Mouse (Mus musculus) hindbrain, postnatal 0 days (tissue): ENCODE data around the gene Ifrd2. TPM values are rescaled to one million over a fixed set of nuclear protein-coding genes. Genes with fewer than 3 reads are reported as not detected.
"Not testable (repeated sequence)": the region's sequence is repeated elsewhere in the genome, so short reads cannot be mapped to it uniquely, and the experiment has no call there.

Experiments
- ATAC-seq: fragments of 200-750 bp; cut with Nextera tagmentation; 2 replicates; pipeline ENCODE4 v1.8.0; 2017; ENCODE audit warnings: mild to moderate bottlenecking, moderate TSS enrichment, moderate library complexity
- DNase-seq: peaks from one replicate; pipeline ENCODE4 v3.0.0-alpha.2; 2015; ENCODE audit warnings: low spot score
- H3K27ac ChIP-seq: fragments of 300-500 bp; sonication (generic); 2 replicates; pipeline ENCODE4 v1.5.1; 2014; ENCODE audit warnings: mild to moderate bottlenecking
- H3K27me3 ChIP-seq: fragments of 300-500 bp; sonication (generic); 2 replicates; pipeline ENCODE4 v1.6.1; 2014; ENCODE audit warnings: low read length, mixed read lengths; ENCODE audit not compliant: insufficient read depth
- H3K36me3 ChIP-seq: fragments of 300-500 bp; sonication (generic); 2 replicates; pipeline ENCODE4 v1.6.1; 2014; ENCODE audit warnings: low read length, mixed read lengths; ENCODE audit not compliant: insufficient read depth
- H3K4me1 ChIP-seq: fragments of 300-500 bp; sonication (generic); 2 replicates; pipeline ENCODE4 v1.6.1; 2014; ENCODE audit warnings: antibody characterized with exemption, low read length, mixed read lengths; ENCODE audit not compliant: insufficient read depth
- H3K4me2 ChIP-seq: fragments of 300-500 bp; sonication (generic); 2 replicates; pipeline ENCODE4 v1.6.1; 2014; ENCODE audit warnings: low read depth, mild to moderate bottlenecking, low read length, moderate library complexity, mixed read lengths
- H3K4me3 ChIP-seq: fragments of 300-500 bp; sonication (generic); 2 replicates; pipeline ENCODE4 v1.5.1; 2014; ENCODE audit warnings: low read length
- H3K9ac ChIP-seq: fragments of 300-500 bp; sonication (generic); replicated peaks from 2 replicates; pipeline ENCODE4 v1.6.1; 2014; ENCODE audit warnings: mild to moderate bottlenecking, low read length, moderate library complexity, mixed read lengths
- H3K9me3 ChIP-seq: fragments of 300-500 bp; sonication (generic); 2 replicates; pipeline ENCODE4 v1.6.1; 2016; ENCODE audit warnings: low read length, mixed read lengths
- CTCF ChIP-seq: IDR thresholded peaks from 2 replicates; pipeline ENCODE4 v1.5.1; 2016; ENCODE audit warnings: antibody characterized with exemption, control low read depth, low read depth
- WGBS: fragments of 180-500 bp; shearing (Covaris S2); extraction: QIAGEN DNeasy Blood & Tissue Kit; methylation state at CpG from one replicate; pipeline ENCODE4 v1.1.7; 2014; 5-methylcytosine and 5-hydroxymethylcytosine counted together
- polyA plus RNA-seq: library from polyadenylated mRNA; unstranded; fragments of >200 nt; fragmentation: Nextera tagmentation; extraction: Ambion mirVana; gene quantifications from 2 replicates; pipeline ENCODE4 v1.2.1, GENCODE M21; 2015
- total RNA-seq: library from RNA; depleted of rRNA; stranded (reverse); fragments of >200 nt; gene quantifications from 2 replicates; pipeline ENCODE4 v1.2.3, GENCODE M21; 2014

The Ifrd2 gene
- total and polyA plus RNA-seq, 2 experiments from 2014 or later, result 7.6 to 9.3 TPM

DNA sequence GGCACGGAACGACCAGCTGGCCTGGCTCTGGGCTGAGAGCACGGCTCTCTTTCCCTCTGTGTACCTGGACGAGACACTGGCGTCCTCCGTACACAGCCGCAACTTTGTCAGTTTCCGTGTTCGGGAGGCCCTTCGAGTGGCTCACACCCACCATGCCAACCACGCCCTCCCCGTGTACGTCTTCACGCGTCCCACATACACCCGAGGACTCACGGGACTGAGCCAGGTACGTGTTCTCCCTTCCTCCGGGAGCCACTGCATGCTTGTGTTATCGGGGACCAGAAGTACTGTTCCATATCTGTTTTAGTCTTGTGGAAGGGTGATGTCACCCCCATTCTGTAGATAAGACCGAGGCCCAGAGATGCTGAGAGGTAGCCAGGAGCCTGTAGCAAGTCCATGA lies 16.6 kb upstream of the Ifrd2 start:
- no peak for TF ChIP-seq CTCF
- H3K4me1 ChIP-seq, result peaks cover 21% of the 10 kb centered on the region
- ATAC-seq (no peak), DNase-seq (no peak)
- peak overlapping the region; percentile 82; the same call in 1 of the 2 replicates for H3K4me3 ChIP-seq
- 94% methylated on average over 21 of the region's 21 CpGs for WGBS
- H3K36me3 ChIP-seq, result peaks cover 21% of the 10 kb centered on the region; the same call in 1 of the 2 replicates
- no peak overlapping the region for H3K27ac ChIP-seq
- H3K9ac ChIP-seq, result peak overlapping the region; percentile 17; the same call in 1 of the 2 replicates
- H3K4me2 ChIP-seq, result peak overlapping the region; percentile 83
- no peaks in the 10 kb centered on the region for H3K27me3 ChIP-seq
- no peaks in the 10 kb centered on the region for H3K9me3 ChIP-seq

DNA sequence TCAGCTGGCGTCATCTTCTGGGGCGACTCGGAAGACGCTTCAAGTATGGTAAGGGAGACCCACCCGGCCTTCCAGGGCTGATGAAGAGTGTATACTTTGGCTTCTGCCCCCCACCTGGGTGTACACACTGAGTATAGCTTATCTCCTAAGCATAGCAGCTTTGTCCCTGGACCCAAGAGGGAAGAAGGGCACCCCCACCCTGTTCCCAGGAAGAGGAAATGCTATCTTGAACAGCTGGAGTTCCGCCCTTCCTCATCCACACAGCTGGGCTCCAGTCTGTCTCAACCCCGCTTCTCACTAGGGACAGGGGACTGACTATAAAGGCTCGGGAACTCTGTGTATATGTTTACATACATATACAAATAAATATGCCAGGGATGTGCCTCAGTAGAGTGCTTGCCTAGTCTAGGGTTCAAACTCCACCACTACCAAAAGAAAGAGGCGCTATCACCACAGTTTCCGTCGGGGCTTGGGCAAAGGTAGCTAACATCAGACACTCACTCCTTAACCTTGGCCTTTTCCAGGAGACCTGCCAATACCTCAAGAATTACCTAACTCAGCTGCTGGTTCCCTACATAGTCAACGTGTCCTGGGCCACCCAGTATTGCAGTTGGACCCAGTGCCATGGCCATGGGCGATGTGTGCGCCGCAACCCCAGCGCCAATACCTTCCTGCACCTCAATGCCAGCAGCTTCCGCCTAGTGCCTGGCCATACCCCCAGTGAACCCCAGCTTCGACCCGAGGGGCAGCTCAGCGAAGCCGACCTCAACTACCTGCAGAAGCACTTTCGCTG lies 15.7 kb upstream of the Ifrd2 start:
- no peak for DNase-seq
- Histone ChIP-seq H3K36me3 (peaks cover 21% of the 10 kb centered on the region; the same call in 1 of the 2 replicates), H3K4me2 (0 out of 2 replicates have a peak overlapping the region, but pooled peaks have one; percentile 83), H3K9me3 (no peaks in the 10 kb centered on the region), H3K27me3 (no peaks in the 10 kb centered on the region), H3K27ac (no peak overlapping the region), H3K9ac (0 out of 2 replicates have a peak overlapping the region, but pooled peaks have one; percentile 17), H3K4me3 (no peak overlapping the region), H3K4me1 (peaks cover 21% of the 10 kb centered on the region)
- TF ChIP-seq CTCF, result no peak
- WGBS, result 93% methylated on average over 22 of the region's 22 CpGs
- ATAC-seq, result no peak

DNA sequence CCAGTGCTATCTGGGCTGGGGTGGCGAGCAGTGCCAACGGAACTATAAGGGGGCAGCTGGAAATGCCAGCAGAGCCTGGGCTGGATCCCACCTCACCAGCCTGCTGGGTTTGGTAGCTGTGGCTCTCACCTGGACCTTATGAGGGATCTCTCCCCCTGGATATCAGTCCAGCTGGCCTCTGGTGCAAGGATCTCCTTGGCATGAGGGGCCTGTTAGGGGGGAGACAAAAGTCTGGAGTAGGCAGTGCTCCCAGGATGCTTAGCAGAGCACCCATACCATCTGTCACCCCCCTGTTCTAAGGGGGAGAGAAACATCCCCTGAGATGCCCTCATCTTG lies 15.1 kb upstream of the Ifrd2 start:
- Histone ChIP-seq H3K4me1 (peaks cover 21% of the 10 kb centered on the region), H3K4me3 (no peak overlapping the region), H3K36me3 (peaks cover 21% of the 10 kb centered on the region; the same call in 1 of the 2 replicates), H3K9ac (no peak overlapping the region), H3K27me3 (no peaks in the 10 kb centered on the region), H3K4me2 (no peak overlapping the region), H3K27ac (no peak overlapping the region), H3K9me3 (no peaks in the 10 kb centered on the region)
- ATAC-seq (no peak), DNase-seq (no peak)
- 92% methylated on average over 2 of the region's 2 CpGs for WGBS
- TF ChIP-seq CTCF, result no peak

GRCm38 (mm10) chr9:107573774-107574173 lies 13.7 kb upstream of the Ifrd2 start:
- peaks cover 21% of the 10 kb centered on the region; the same call in 1 of the 2 replicates for H3K36me3 ChIP-seq
- H3K4me1 ChIP-seq, result peaks cover 14% of the 10 kb centered on the region
- H3K4me3 ChIP-seq, H3K27me3 ChIP-seq, ATAC-seq, H3K9me3 ChIP-seq, H3K9ac ChIP-seq, H3K27ac ChIP-seq, H3K4me2 ChIP-seq, DNase-seq: not testable (repeated sequence)
- WGBS, result 80% methylated on average over 6 of the region's 6 CpGs

DNA sequence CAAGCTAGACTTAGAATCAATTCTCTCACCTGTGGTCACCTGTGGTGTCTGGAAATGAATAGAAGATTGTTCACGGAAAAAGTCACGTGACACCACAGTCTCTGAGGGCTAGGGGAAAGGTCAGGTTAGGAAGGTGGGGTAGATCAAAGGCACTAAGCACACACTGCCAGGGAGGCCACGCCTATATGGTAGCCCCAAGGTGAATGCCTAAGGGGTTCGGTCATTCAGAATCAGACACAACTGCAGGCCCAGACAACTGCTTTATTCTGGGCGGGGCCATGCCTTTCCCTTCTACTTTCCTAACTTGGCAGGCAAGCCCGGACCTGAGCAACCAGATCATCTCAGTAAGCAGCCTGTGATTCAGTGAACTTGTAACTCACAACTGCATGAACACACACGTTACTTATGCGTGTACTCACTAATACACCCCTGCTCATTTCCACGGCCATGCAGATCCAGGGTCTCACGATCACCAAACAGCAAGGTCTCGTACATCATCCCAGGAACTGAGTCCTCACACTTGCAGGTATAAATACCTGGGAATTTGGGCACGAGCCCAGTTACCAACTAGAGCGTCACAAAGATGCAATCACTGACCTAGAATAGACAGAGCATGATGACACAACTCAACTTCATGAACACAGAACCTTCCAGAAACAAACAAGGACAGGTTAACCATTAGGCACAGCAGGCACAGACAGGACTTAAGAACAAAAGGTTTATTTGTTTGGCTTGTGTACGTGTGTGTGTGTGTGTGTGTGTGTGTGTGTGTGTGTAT lies 11.7 kb upstream of the Ifrd2 start:
- H3K27me3 ChIP-seq, result no peaks in the 10 kb centered on the region
- H3K4me1 ChIP-seq, result peaks cover 6% of the 10 kb centered on the region; the same call in 1 of the 2 replicates
- no peak overlapping the region for H3K9ac ChIP-seq
- peak overlapping the region; percentile 73; the same call in 1 of the 2 replicates for H3K27ac ChIP-seq
- H3K4me2 ChIP-seq, result no peak overlapping the region
- H3K9me3 ChIP-seq, result no peaks in the 10 kb centered on the region
- no peak overlapping the region for H3K4me3 ChIP-seq
- no peak for DNase-seq
- peaks cover 21% of the 10 kb centered on the region; the same call in 1 of the 2 replicates for H3K36me3 ChIP-seq
- WGBS, result 81% methylated on average over 14 of the region's 14 CpGs
- TF ChIP-seq CTCF, result no peak
- no peak for ATAC-seq

DNA sequence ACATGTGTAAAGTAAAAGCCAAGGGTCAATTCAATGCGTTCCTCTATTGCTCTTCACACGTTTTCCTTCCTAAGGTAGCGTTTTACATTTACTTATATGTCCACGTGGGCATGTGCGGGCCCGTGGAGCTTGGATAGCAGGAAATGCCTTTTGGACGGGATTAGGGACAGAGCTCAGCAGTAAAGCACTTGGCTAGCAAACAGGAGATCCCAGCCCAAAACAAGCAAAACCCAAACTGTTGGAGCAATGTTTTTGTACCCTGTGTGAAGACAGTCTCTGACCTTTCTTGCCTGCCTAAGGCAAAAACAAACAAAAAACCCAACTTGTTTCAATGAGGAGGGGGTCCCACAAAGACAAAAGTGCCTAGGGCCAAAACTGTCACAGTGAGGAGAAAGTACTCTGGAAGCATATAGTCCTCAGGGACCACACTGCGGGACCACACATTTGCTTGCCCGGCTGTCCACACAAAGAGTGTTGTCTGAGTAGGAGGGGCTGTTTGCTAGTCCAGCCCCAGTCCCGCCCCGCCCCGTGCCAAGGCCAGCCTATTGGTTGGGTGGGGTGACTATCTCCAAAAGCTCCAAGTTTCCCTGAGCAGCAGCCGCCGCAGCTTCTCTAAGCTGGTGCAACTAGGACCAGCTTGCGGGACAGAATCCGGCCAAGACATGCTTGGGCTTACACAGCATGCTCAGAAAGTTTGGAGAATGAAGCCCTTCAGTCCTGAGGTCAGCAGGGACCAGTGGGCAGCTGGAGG lies 10.9 kb upstream of the Ifrd2 start, which contains the start of gene Hyal1:
Gene Hyal1 (plus strand): TSS at position 571 of the 751 bp plus-strand sequence.
- peak within 1 kb of the TSS; percentile 40 for H3K4me2 ChIP-seq

More for the DNA sequence above, 10.9 kb upstream of the Ifrd2 start, which contains the start of gene Hyal1:
- Histone ChIP-seq H3K9ac (no peak within 1 kb of the TSS), H3K27me3 (no peaks in the 10 kb centered on the region), H3K9me3 (no peaks in the 10 kb centered on the region), H3K4me1 (peaks cover 9% of the 10 kb centered on the region; the same call in 1 of the 2 replicates), H3K36me3 (peaks cover 18% of the 10 kb centered on the region; the same call in 1 of the 2 replicates), H3K4me3 (0 out of 2 replicates have a peak within 1 kb of the TSS, but pooled peaks have one; percentile 6), H3K27ac (peak within 1 kb of the TSS; percentile 73)
- peak; percentile 78 for DNase-seq
- peak; percentile 81 for ATAC-seq
- WGBS, result 21% methylated on average over 16 of the region's 16 CpGs
- no peak for TF ChIP-seq CTCF
